Mouse (Mus musculus) ES-E14 (cell line): ENCODE measurements at regions not wholly inside any gene's neighbourhood (a gene's known extent, or its start where the extent isn't known, plus 50 kb on each side); places are given as distances from the start of the nearest gene placed in this dataset.
"Not testable (repeated sequence)": the region's sequence is repeated elsewhere in the genome, so short reads cannot be mapped to it uniquely, and the experiment has no call there.

ENCODE experiments used
- DNase-seq: peaks from one replicate; pipeline ENCODE4 v3.0.0-alpha.2; 2013; ENCODE audit warnings: low read depth, low spot score
- H3K27ac ChIP-seq: 2 replicates; pipeline ENCODE4 v1.5.1; 2012; ENCODE audit warnings: low read depth, mild to moderate bottlenecking, low read length, moderate library complexity, mixed read lengths; ENCODE audit not compliant: poor library complexity, insufficient read depth, severe bottlenecking
- H3K36me3 ChIP-seq: 2 replicates; pipeline ENCODE4 v1.6.1; 2012; ENCODE audit warnings: mild to moderate bottlenecking, low read length, moderate library complexity, mixed read lengths; ENCODE audit not compliant: control insufficient read depth, poor library complexity, insufficient read depth, severe bottlenecking
- H3K4me1 ChIP-seq, 2 experiments: fragments of 150-350 bp in 1 of 2; sonication (generic) in 1 of 2; 2 replicates each; pipeline ENCODE4 v1.6.1; 2012; ENCODE audit warnings: low read length in 2 of 2, mild to moderate bottlenecking in 1 of 2, mixed read lengths in 1 of 2; ENCODE audit not compliant: control insufficient read depth in 2 of 2, insufficient read depth in 2 of 2, poor library complexity in 1 of 2
- H3K4me3 ChIP-seq, 2 experiments: fragments of 150-350 bp in 1 of 2; sonication (generic) in 1 of 2; 2 replicates each; pipeline ENCODE4 v1.5.1; 2012; ENCODE audit warnings: low read length in 2 of 2, low read depth in 1 of 2, mild to moderate bottlenecking in 1 of 2, mixed read lengths in 1 of 2; ENCODE audit not compliant: insufficient read depth in 1 of 2, poor library complexity in 1 of 2, severe bottlenecking in 1 of 2
- H3K9ac ChIP-seq: 2 replicates; pipeline ENCODE4 v1.6.1; 2012; ENCODE audit warnings: low read depth, mild to moderate bottlenecking, low read length, mixed read lengths; ENCODE audit not compliant: poor library complexity, insufficient read depth, severe bottlenecking
- H3K9me3 ChIP-seq: fragments of 150-350 bp; sonication (generic); 2 replicates; pipeline ENCODE4 v1.6.1; 2012; ENCODE audit warnings: low read depth, mild to moderate bottlenecking, low read length; ENCODE audit not compliant: control insufficient read depth, insufficient read depth
- CHD2 ChIP-seq: IDR thresholded peaks from 2 replicates; pipeline ENCODE4 v1.6.1; 2014; ENCODE audit warnings: mild to moderate bottlenecking, low read depth, low read length, inconsistent platforms
- in situ Hi-C, 2 experiments: fragments of 600-800 bp; cut with MboI; formaldehyde crosslinking; loops; one replicate each; pipeline ENCODE4 v1.15.1; 2025; ENCODE audit warnings: low sequenced_read_pairs in 2 of 2, inconsistent platforms in 1 of 2; ENCODE audit not compliant: unreplicated experiment in 2 of 2

- peak; percentile 33 for DNase-seq
- H3K4me3 ChIP-seq, in situ Hi-C loops, H3K9ac ChIP-seq, H3K4me1 ChIP-seq, H3K36me3 ChIP-seq, H3K9me3 ChIP-seq: not testable (repeated sequence)
- peak overlapping the region; percentile 20; the same call in 1 of the 2 replicates for H3K27ac ChIP-seq
These were observed 184.8 kb upstream of the Gm10324 start for GRCm38 (mm10) chr13:65934376-65935071.

GRCm38 (mm10) chr13:65950250-65950649 is 169.1 kb upstream of the Gm10324 start:
- H3K9me3 ChIP-seq, H3K4me1 ChIP-seq, H3K27ac ChIP-seq, in situ Hi-C loops, H3K9ac ChIP-seq, H3K36me3 ChIP-seq: not testable (repeated sequence)
- H3K4me3 ChIP-seq, result peak overlapping the region in 1 of 2 experiments; percentile 66; a peak in 1 of 4 replicates
- peak; percentile 15 for DNase-seq

GRCm38 (mm10) chr13:65990916-65991433 is 128.4 kb upstream of the Gm10324 start:
- H3K9me3 ChIP-seq, H3K4me1 ChIP-seq, H3K9ac ChIP-seq, in situ Hi-C loops, H3K36me3 ChIP-seq: not testable (repeated sequence)
- peak; percentile 63; the same call in 1 of the 2 replicates for TF ChIP-seq CHD2
- Histone ChIP-seq H3K27ac (peak overlapping the region; percentile 58), H3K4me3 (peak overlapping the region; percentile 2 to 6)
- peak; percentile 98 for DNase-seq

- H3K36me3 ChIP-seq, in situ Hi-C loops, H3K9me3 ChIP-seq, DNase-seq, H3K4me3 ChIP-seq, H3K4me1 ChIP-seq, H3K9ac ChIP-seq, H3K27ac ChIP-seq: not testable (repeated sequence)
These were observed 111.8 kb upstream of the Gm10324 start for GRCm38 (mm10) chr13:66007505-66007904.

- peak; percentile 8 for DNase-seq
- H3K9me3 ChIP-seq, H3K4me3 ChIP-seq: not testable (repeated sequence)
These were observed 87.4 kb upstream of the Gm10324 start for GRCm38 (mm10) chr13:66031942-66032341.

GRCm38 (mm10) chr13:66062676-66063075 is 56.7 kb upstream of the Gm10324 start:
- DNase-seq, H3K9me3 ChIP-seq, H3K9ac ChIP-seq, H3K4me1 ChIP-seq, in situ Hi-C loops, H3K27ac ChIP-seq, H3K36me3 ChIP-seq: not testable (repeated sequence)
- H3K4me3 ChIP-seq, result peak overlapping the region in 1 of 2 experiments; percentile 21; a peak in 1 of 4 replicates

More at GRCm38 (mm10) chr13:66031942-66032341, 87.4 kb upstream of the Gm10324 start:
- H3K27ac ChIP-seq, H3K9ac ChIP-seq, in situ Hi-C loops, H3K4me1 ChIP-seq, H3K36me3 ChIP-seq: not testable (repeated sequence)

GRCm38 (mm10) chr13:66063388-66063787 is 56.0 kb upstream of the Gm10324 start:
- H3K9ac ChIP-seq, H3K4me3 ChIP-seq, in situ Hi-C loops, H3K9me3 ChIP-seq, H3K36me3 ChIP-seq, DNase-seq, H3K27ac ChIP-seq, H3K4me1 ChIP-seq: not testable (repeated sequence)
